Mouse (Mus musculus): ENCODE results near the gene Plin4. TPM values are rescaled to one million over a fixed set of nuclear protein-coding genes. Genes with fewer than 3 reads are reported as not detected.
A peak's percentile ranks its signal among the peaks of the same experiment; 100 is the strongest.

Plin4 gene
- 100 to 1,000 TPM; 255 to 281 TPM for total RNA-seq (2021)
- long read RNA-seq, experiment 1, partial matches to known transcripts, result 21 of 43 reads
- long read RNA-seq, experiment 1, other reads (novel, unspliced or antisense), result 22 of 43 reads
- long read RNA-seq, experiment 2, partial matches to known transcripts, result 9 of 42 reads
- long read RNA-seq, experiment 2, other reads (novel, unspliced or antisense), result 33 of 42 reads

DNA sequence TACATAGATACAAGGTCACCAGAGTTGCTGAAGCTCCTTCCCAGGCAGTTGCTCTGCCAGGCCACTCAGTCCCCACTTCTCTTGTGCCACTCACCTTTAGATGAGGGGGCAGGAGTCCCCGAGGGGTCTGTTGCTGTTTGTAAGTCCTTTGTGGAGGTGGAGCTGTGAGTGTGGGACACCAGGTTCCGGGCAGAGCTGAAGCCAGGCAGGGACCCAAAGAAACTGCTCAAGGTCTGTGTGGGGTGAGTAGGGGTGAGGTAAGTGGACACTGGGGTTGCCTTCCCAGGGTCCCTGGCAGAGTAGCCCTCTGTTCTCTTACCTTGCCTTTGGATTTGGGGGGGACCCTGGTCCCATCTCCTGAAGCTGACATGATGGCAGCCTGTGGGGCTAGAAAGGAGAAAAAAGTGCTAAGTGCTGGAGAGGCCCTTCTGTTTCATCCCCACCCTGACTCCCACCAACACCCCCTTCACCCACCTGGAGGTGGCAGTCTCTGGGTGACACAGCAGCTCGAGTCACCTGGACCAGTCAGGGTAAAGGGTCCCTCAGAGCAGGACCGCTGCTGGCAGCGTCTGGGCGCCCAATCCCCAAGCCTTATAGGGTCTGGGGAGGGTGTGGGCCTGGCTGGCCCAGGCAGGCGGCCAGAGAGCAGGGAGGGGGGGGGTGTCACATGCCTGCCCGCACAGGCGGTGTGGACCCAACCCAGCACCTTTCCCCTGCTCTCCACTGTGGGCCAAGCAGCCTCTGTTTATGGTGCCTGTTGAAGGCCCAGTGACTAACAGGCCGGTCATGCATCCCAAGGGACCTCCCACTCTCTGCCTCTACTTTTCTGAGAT, at the start of gene Plin4:
TSS of gene Plin4 (minus strand) at position 585 of the 833 bp plus-strand sequence.
- intact Hi-C loops (cut with DNase I), result loop anchor here (10.0 kb wide), 1 partner anchor 495 kb away; the partner anchor contains the start of gene 2410015M20Rik
- peak within 1 kb of the TSS; percentile 85 for H3K4me3 ChIP-seq
- H3K27ac ChIP-seq, result peak within 1 kb of the TSS; percentile 100
- peak; percentile 41 for TF ChIP-seq CTCF (IDR thresholded peaks at IDR 0.05)
- DNase-seq, result peak; percentile 93

DNA sequence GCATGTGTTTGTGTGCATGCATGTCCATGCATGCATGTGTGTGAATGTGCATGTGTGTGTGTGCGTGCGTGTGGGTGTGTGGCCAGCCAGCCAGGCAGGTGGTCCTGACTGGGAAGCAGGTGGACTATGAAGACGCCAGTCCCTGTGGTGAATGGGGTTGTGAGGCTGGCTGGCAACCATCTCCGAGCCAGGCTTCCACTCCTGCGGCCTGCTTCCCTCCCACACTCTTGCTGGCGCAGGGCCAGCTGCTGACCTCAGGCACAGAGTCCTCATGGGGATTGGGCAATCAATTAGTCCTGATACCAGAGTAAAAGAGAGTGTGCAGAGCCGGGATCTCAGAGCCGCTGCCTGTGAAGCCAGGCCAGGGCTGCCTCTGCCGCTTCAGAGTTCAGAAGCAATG, 44.0 kb upstream of the Plin4 start:
- Histone ChIP-seq H3K27ac (no peak overlapping the region), H3K4me3 (no peak overlapping the region)
- TF ChIP-seq CTCF (IDR thresholded peaks at IDR 0.05), result no peak

DNA sequence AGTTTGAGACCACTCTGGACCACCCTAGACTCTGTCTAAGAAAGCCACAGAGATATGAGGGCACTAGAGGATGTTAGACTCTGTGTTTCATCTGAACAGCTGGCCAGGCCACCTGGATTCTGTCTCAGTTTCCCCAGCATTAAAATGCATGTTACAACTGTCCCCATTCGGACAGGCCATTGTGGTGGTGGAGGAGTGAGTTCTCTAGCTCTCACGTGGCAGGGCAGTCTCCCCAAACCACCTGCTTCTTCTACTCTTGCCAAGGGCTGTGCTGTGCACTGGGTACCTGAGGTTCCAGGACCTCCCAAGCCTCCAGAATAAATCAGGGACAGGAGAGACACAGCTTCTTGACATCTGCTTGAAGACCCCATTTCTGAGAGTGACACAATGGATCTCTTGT, 40.3 kb upstream of the Plin4 start:
- intact Hi-C loops (cut with DNase I), result no loop called here
- TF ChIP-seq CTCF (IDR thresholded peaks at IDR 0.05), result no peak
- Histone ChIP-seq H3K27ac (no peak overlapping the region), H3K4me3 (no peak overlapping the region)
- no peak for DNase-seq

More for the DNA sequence above, 44.0 kb upstream of the Plin4 start:
- intact Hi-C loops (cut with DNase I), result no loop called here
- DNase-seq, result peak; percentile 75

DNA sequence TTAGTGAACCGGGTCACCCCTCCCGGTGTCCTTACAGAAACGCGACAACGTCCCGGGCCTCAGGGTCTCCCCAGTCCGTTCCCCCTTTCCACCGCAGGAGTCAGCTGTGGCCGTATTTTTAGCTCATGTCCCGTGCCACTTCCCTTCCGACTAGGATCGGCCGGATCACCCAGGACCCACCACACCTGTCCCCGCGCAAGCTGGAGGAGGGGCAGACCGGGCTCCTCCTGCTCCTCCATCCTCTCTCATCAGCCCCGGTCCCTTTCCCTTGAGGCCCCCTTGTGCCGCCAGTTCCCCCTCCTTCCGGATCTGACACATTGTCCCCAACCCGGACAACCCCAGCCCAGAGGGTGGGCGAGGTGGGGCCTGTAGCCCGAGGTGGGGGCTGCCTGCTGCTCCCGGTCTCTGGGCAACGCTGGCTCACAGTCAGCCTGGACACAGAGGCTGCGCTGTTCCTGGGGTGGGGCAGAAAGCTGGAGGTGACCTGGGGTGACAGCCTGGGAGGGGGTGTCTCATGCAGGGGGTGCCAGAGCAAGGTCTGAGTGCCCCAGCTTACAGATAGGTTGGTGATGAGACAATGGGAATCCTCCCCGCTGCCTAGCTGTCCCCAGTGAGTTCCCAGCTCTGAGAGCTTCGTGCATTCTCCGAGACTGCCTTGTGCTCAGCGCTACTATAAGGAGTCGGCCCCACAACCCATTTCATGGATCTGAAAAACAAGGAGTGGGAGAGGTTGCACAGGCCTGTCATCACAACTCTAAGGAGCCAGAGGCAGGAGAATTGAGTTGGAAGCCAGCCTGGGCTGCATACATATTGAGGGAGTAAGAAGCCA, 39.4 kb upstream of the Plin4 start:
- Histone ChIP-seq H3K4me3 (no peak overlapping the region), H3K27ac (no peak overlapping the region)
- intact Hi-C loops (cut with DNase I), result no loop called here
- TF ChIP-seq CTCF (IDR thresholded peaks at IDR 0.05), result no peak
- no peak for DNase-seq

DNA sequence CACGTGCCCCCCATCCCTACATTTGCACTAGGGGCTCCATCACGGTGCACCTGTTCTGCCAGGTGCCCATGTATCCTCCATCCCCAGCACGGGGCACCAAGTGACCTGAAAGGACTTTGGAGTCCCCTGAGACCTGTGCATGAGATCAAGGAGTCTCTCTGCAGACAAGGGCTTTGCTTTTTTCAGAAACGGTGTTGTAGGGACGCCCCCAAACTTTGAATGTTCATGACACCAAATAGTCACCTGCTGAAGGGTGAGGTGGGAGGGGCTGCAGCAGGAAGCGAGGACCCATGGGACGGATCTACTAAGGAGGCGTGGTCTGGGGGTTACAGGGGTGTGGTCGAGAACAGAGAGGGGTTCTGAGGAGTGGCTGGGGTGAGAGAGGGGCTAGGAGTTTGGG, 38.7 kb upstream of the Plin4 start:
- no peak overlapping the region for H3K4me3 ChIP-seq
- TF ChIP-seq CTCF (IDR thresholded peaks at IDR 0.05), result no peak
- DNase-seq, result no peak
- H3K27ac ChIP-seq, result no peak overlapping the region
- intact Hi-C loops (cut with DNase I), result no loop called here

DNA sequence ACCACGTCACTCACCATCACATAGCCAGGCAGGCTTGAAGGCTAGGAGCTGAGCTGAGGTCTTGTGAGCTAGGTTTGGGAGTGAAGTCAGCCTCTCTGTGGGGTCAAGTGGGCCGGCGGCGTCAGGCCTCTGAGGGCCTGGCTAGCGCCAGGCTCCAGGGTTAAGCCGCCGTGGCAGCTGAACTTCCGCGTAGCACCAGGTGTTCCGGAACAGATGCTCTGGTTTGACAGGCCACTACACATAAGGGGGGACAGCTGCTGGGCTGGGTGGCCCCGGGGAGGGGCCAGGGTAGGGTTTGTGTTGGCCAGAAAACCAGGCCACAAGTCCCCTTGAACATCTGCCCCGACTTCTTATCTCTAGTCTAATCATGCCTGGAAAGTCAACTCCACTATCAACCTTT, 37.8 kb upstream of the Plin4 start:
- no peak for DNase-seq
- TF ChIP-seq CTCF (IDR thresholded peaks at IDR 0.05), result no peak
- intact Hi-C loops (cut with DNase I), result no loop called here
- H3K27ac ChIP-seq, result no peak overlapping the region
- H3K4me3 ChIP-seq, result no peak overlapping the region

DNA sequence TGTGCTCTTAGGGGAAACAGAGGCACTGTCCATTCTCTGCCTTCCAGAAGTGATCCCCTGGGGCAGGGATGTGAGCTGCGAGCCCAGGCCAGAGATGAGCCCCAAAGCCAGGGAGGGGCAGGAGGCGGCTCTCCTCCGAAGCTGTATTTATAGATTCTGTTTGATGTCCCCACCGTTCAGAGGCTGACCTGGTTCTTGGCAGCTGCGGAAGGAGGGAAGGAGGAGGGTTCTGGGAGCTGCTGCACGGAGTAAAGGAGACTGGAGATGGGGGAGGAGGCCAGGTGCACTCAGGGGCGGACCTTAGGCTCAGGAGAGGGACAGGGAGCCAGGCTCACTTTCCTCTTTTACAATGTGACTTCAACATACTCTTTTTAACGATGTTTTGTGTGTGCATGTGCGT, 36.5 kb upstream of the Plin4 start:
- TF ChIP-seq CTCF (IDR thresholded peaks at IDR 0.05), result no peak
- Histone ChIP-seq H3K27ac (no peak overlapping the region), H3K4me3 (no peak overlapping the region)
- intact Hi-C loops (cut with DNase I), result no loop called here
- DNase-seq, result no peak

DNA sequence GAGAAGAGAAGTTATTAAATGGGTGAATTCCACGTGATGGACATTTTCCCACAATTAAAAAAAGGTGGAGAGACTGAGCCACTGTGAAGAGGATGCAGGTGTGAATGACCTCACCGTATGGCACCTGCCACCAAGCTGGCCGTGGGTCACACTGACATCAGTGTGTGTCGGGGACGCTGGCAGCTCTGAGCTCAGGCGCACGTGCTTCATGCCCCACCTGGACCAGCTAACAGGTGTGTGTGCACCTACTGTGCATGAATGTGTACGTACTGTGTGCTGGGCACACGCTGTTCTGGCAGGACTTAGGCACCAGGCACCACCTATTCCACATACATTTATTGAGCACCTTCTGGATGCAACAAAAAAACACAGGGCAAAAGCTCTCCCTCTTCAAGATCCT, 34.9 kb upstream of the Plin4 start:
- no peak overlapping the region for H3K4me3 ChIP-seq
- TF ChIP-seq CTCF (IDR thresholded peaks at IDR 0.05), result no peak
- DNase-seq, result no peak
- intact Hi-C loops (cut with DNase I), result no loop called here
- no peak overlapping the region for H3K27ac ChIP-seq

DNA sequence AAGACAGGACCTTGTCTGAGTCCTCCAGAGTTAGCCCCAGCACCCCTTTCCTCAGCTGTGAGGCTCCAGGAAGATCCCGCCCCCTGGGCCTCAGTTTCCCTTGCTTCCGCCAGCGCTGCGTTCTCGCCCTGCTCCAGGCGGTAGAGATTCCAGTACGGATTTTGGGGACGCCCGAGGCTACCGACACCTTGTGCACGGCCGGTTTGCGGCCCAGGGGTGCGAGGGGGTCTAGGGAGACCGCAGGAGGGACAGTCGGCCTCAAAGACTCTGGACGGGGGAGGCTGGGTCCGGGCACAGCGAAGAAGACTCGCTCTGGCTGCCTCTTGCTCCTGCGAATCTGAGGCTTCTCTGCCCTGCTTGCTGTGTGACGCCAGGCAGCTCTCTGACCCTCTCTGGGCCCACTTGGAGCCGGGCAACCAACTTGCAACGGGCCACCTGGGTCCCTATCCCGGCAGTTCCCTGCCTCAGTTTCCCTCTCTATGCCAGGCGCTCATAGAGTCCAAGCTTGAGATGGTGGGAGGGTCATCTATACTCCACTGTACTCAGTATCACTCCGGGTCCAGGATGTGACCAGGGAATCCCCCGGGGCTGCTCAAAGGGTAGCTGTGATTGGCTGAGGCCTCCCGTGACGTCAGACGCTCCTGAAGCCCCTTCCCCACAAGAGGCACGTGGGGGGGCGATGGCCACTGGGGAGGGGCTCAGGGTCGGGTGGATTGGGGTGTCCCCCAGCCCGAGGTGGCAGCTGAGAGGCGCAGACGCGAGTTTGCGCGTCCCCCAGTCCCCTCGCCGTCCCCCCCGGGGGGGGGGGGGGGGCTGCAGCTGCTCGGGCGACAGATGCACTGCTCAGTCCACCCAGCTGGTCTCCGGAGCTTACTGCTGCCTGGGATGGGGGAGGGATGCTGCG, 32.4 kb upstream of the Plin4 start:
- peak overlapping the region; percentile 68 for H3K4me3 ChIP-seq
- no peak for TF ChIP-seq CTCF (IDR thresholded peaks at IDR 0.05)
- intact Hi-C loops (cut with DNase I), result no loop called here
- no peak overlapping the region for H3K27ac ChIP-seq
- DNase-seq, result no peak

DNA sequence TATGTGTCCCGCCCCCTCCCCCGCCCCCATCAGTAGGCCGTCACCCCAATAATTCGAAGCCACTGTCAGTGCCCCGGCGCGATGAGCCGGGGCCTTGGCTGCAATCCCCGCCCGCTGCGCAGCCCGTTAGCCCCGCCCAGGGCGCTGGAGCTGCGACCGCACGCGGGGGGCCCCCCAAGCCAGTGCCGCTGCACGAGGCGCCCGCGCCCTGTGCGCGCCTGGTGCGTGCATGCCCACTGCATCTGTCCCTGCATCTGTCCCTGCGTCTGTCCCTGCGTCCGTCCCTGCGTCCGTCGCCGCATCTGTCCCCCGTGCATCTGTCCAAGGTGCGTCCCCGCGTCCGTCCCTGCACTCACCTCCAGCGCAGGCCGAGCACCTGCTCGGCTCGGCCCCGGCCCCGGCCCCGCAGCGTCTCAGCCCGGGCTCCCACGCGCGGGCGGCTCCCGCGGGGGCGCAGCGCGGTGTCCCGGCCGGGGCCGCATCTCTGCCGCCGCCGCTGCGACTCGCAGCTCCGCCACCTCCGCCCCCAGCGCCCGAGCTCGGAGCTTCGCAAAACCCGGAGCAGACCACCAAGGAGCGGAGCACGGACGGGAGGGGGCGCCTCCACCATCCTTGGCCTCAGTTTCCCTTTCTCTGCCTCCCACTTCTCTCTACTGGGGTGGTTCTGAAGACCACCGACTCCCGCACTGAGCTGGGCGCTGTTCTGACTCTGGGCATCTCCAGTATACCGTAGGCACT, 30.4 kb upstream of the Plin4 start, which contains the start of gene Sema6b:
TSS of gene Sema6b (minus strand) at position 486 of the 738 bp plus-strand sequence.
- peak; percentile 74 for DNase-seq
- Histone ChIP-seq H3K4me3 (peak within 1 kb of the TSS; percentile 85), H3K27ac (peak within 1 kb of the TSS; percentile 39)
- intact Hi-C loops (cut with DNase I), result loop anchor here (10.0 kb wide), 1 partner anchor 195 kb away; no protein-coding TSS in a partner anchor
- TF ChIP-seq CTCF (IDR thresholded peaks at IDR 0.05), result no peak

DNA sequence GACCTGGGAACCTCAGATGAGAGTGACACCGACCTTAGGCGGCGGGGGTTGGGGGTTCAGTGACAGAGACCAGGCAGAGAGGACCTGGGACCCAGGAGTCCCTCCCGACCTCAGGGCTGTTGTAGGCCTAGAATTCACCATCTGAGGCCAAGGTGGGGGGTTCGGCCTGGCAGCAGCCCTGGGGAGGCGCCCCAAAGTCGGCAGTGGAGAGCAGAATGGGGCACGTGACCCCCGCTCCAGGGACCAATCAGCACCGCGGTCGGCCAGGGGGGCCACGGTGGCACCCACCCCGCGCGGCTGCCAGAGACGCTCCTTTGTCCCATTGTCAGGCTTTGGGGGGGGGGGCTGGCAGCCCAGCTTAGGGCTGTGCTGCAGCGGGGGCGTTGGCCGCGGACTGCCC, 29.8 kb upstream of the Plin4 start:
- Histone ChIP-seq H3K27ac (peak overlapping the region; percentile 39), H3K4me3 (peak overlapping the region; percentile 85)
- DNase-seq, result no peak
- no peak for TF ChIP-seq CTCF (IDR thresholded peaks at IDR 0.05)
- intact Hi-C loops (cut with DNase I), result loop anchor here (10.0 kb wide), 1 partner anchor 195 kb away; no protein-coding TSS in a partner anchor

Data from gastrocnemius, adult 2 months (tissue).